Mouse (Mus musculus) stomach, postnatal 0 days (tissue): ENCODE measurements at regions not wholly inside any gene's neighbourhood (a gene's known extent, or its start where the extent isn't known, plus 50 kb on each side); places are given as distances from the start of the nearest gene placed in this dataset.

Experiments used
- ATAC-seq: fragments of 200-750 bp; cut with Nextera tagmentation; 2 replicates; pipeline ENCODE4 v1.8.0; 2017; ENCODE audit not compliant: low FRiP score, low TSS enrichment
- DNase-seq: peaks from one replicate; pipeline ENCODE4 v3.0.0-alpha.2; 2016; ENCODE audit warnings: low spot score
- H3K27ac ChIP-seq: fragments of 300-500 bp; sonication (generic); replicated peaks from 2 replicates; pipeline ENCODE4 v1.5.1; 2014; ENCODE audit warnings: mild to moderate bottlenecking, control low read depth
- H3K27me3 ChIP-seq: fragments of 300-500 bp; sonication (generic); 2 replicates; pipeline ENCODE4 v1.6.1; 2014; ENCODE audit warnings: low read length; ENCODE audit not compliant: control insufficient read depth, insufficient read depth
- H3K36me3 ChIP-seq: fragments of 300-500 bp; sonication (generic); 2 replicates; pipeline ENCODE4 v1.6.1; 2014; ENCODE audit warnings: low read length, mixed read lengths; ENCODE audit not compliant: control insufficient read depth, insufficient read depth
- H3K4me1 ChIP-seq: fragments of 300-500 bp; sonication (generic); replicated peaks from 2 replicates; pipeline ENCODE4 v1.6.1; 2014; ENCODE audit warnings: antibody characterized with exemption; ENCODE audit not compliant: control insufficient read depth, insufficient read depth
- H3K4me2 ChIP-seq: fragments of 300-500 bp; sonication (generic); replicated peaks from 2 replicates; pipeline ENCODE4 v1.6.1; 2014; ENCODE audit warnings: low read depth, mild to moderate bottlenecking, control low read depth, moderate library complexity
- H3K4me3 ChIP-seq: fragments of 300-500 bp; sonication (generic); 2 replicates; pipeline ENCODE4 v1.5.1; 2014; ENCODE audit warnings: low read depth, low read length, control low read depth
- H3K9ac ChIP-seq: fragments of 300-500 bp; sonication (generic); 2 replicates; pipeline ENCODE4 v1.6.1; 2014; ENCODE audit warnings: mild to moderate bottlenecking, low read length, control low read depth, mixed read lengths
- H3K9me3 ChIP-seq: fragments of 300-500 bp; sonication (generic); 2 replicates; pipeline ENCODE4 v1.6.1; 2016; ENCODE audit warnings: low read length; ENCODE audit not compliant: control insufficient read depth
- CTCF ChIP-seq: IDR thresholded peaks from 2 replicates; pipeline ENCODE4 v1.5.1; 2016; ENCODE audit warnings: antibody characterized with exemption, low read depth, mild to moderate bottlenecking, moderate library complexity
- EP300 ChIP-seq: optimal IDR thresholded peaks from 2 replicates; pipeline ENCODE3; 2016; ENCODE audit warnings: antibody characterized with exemption
- WGBS: fragments of 180-500 bp; shearing (Covaris S2); extraction: QIAGEN DNeasy Blood & Tissue Kit; methylation state at CpG from one replicate; pipeline ENCODE4 v1.1.7; 2014; 5-methylcytosine and 5-hydroxymethylcytosine counted together

DNA sequence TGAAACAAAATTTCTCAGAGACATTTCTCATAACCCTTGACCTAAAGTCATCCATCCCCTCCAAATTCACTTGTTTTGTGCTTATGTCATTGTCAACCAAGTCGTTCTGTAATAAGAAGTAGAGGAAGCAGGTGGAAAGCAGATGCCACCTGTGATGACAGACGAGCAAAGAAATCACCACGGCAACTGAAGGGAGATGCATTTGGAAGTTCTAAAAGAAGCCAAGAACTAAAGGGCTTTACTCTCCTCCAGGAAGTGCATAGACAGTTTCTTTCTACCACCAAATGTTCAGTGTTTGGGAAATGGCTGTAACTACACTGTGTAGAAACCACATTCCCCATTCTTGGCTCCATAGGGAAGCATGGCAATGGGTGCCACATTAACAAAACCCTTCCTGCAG lies 317.4 kb downstream of the Gm10184 start:
- H3K9me3 ChIP-seq: no peaks in the 10 kb centered on the region
- no peaks in the 10 kb centered on the region for H3K36me3 ChIP-seq
- TF ChIP-seq EP300 (no peak), CTCF (no peak)
- WGBS: 72% methylated on average over 3 of the region's 3 CpGs
- H3K4me1 ChIP-seq: no peaks in the 10 kb centered on the region
- DNase-seq: no peak
- no peak overlapping the region for H3K9ac ChIP-seq
- ATAC-seq: no peak
- no peak overlapping the region for H3K4me2 ChIP-seq
- H3K4me3 ChIP-seq: no peak overlapping the region
- no peaks in the 10 kb centered on the region for H3K27me3 ChIP-seq
- no peak overlapping the region for H3K27ac ChIP-seq

DNA sequence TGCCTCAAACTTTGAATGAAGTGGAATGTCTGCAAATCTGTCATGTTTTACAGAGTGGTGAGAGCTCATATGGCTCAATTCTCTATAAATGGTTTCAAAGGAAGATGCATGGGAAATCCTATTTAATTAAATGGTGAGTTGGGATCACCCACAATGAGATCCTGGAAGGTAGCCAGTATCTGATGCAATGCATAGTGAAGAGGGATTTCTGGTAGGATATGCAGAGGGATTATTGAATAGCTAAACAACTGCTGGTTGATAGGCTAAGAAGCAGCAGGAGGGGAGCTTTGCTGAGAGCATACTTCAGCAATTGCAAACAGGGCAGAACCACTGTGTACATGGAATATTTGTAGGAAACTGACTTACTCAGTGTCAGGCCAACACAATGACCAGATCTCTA lies 350.7 kb downstream of the Gm10184 start:
- H3K4me3 ChIP-seq: no peak overlapping the region
- ATAC-seq (no peak), DNase-seq (no peak)
- H3K27ac ChIP-seq: no peak overlapping the region
- no peaks in the 10 kb centered on the region for H3K36me3 ChIP-seq
- no peaks in the 10 kb centered on the region for H3K4me1 ChIP-seq
- no peak overlapping the region for H3K4me2 ChIP-seq
- H3K27me3 ChIP-seq: no peaks in the 10 kb centered on the region
- no peak overlapping the region for H3K9ac ChIP-seq
- no peaks in the 10 kb centered on the region for H3K9me3 ChIP-seq
- TF ChIP-seq CTCF (no peak), EP300 (no peak)

DNA sequence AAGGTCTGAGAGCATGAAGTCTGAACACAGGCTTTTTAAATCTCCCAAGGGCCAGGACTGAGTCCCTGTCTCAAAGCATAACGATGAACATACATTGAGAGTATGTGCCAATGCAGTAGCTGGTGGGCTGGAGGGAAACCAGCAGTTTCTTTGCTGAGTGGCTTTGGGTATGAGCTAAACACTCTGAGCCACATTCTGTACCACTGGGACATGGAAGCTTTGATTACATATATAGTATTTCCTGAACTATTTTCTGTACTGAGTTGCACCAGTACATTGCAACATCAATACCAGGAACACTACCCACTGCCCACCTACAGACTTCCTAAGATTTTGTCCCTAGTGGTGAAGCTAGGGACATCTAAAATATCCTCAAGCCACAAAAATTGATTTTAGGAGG lies 354.3 kb upstream of the Fshr start:
- H3K4me2 ChIP-seq: no peak overlapping the region
- H3K9me3 ChIP-seq: no peaks in the 10 kb centered on the region
- no peak for DNase-seq
- no peak for TF ChIP-seq CTCF
- no peak for TF ChIP-seq EP300
- H3K9ac ChIP-seq: no peak overlapping the region
- no peaks in the 10 kb centered on the region for H3K27me3 ChIP-seq
- ATAC-seq: no peak
- WGBS: 68% methylated on average over 1 of the region's 1 CpGs
- H3K36me3 ChIP-seq: no peaks in the 10 kb centered on the region
- no peak overlapping the region for H3K4me3 ChIP-seq
- no peaks in the 10 kb centered on the region for H3K4me1 ChIP-seq
- no peak overlapping the region for H3K27ac ChIP-seq

DNA sequence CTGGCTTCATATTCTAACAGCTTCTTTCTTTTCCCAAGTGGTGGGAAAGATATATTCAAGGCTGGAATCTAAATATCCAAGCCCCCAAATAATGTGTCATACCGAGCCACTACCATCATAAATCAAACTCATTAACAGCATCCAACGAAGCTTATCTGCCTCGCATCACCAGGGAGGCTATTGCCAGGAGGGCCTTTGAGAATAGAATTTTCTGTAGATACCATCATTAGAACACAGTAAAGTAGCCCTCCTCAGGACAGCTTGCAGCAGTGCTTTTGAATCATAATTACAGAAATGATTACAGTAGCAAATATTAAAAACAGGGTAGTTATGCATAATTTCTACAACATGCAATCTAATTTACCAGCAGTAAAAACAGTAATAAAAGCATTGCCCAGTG lies 353.1 kb upstream of the Fshr start:
- WGBS: 42% methylated on average over 3 of the region's 3 CpGs
- Histone ChIP-seq H3K9me3 (no peaks in the 10 kb centered on the region), H3K4me3 (no peak overlapping the region), H3K36me3 (no peaks in the 10 kb centered on the region), H3K27ac (no peak overlapping the region), H3K27me3 (no peaks in the 10 kb centered on the region), H3K4me1 (no peaks in the 10 kb centered on the region), H3K9ac (no peak overlapping the region), H3K4me2 (no peak overlapping the region)
- ATAC-seq: no peak
- TF ChIP-seq EP300: no peak
- TF ChIP-seq CTCF: no peak
- DNase-seq: no peak

DNA sequence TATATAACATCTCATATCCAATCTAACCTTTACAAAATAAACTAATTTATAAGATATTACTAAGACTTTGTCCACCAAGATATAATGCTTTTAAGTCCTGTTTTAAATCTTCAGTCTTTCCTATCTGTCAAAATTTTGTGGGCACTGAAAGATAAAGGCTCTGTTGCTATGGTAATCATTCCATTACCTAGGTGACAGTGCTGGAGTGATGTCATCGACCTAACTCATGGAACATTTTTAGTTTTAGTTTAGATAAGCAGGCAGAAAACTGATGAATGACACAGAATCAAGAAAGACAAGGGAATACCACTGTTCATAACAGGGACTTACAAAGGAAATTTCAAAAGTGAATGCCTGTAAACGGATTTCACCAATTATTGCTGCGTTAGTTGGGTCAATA lies 350.3 kb upstream of the Fshr start:
- Histone ChIP-seq H3K9ac (no peak overlapping the region), H3K9me3 (no peaks in the 10 kb centered on the region), H3K36me3 (no peaks in the 10 kb centered on the region), H3K4me2 (no peak overlapping the region), H3K4me1 (no peaks in the 10 kb centered on the region), H3K27me3 (no peaks in the 10 kb centered on the region), H3K4me3 (no peak overlapping the region), H3K27ac (no peak overlapping the region)
- no peak for ATAC-seq
- no peak for TF ChIP-seq CTCF
- TF ChIP-seq EP300: no peak
- WGBS: 59% methylated on average over 3 of the region's 3 CpGs
- no peak for DNase-seq

DNA sequence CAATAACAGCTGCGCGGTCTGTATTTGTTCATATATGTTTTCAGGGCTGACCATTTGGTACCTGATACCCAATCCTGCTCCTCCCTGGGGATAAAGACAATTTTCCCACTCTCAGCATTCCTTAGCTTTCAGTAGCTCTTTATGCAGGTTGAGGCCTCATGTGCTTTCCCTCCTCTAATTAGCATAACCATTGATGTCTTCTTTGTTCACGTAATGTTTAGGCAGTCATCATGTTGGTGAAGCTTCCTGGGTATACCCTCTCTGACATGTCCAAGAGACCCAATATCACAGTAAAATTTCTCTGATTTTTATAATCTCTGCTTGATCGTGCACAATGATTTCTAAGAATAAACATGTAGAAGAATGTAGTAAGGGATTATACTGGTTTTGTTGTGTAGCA lies 321.4 kb upstream of the Fshr start:
- Histone ChIP-seq H3K4me1 (no peaks in the 10 kb centered on the region), H3K9me3 (no peaks in the 10 kb centered on the region), H3K36me3 (no peaks in the 10 kb centered on the region), H3K27ac (no peak overlapping the region), H3K9ac (no peak overlapping the region), H3K4me3 (no peak overlapping the region), H3K27me3 (no peaks in the 10 kb centered on the region), H3K4me2 (no peak overlapping the region)
- no peak for DNase-seq
- WGBS: 88% methylated on average over 4 of the region's 4 CpGs
- no peak for ATAC-seq
- TF ChIP-seq EP300: no peak
- no peak for TF ChIP-seq CTCF
